Mouse (Mus musculus): ENCODE data around the gene Lcn2.
"Not testable (repeated sequence)": the region's sequence is repeated elsewhere in the genome, so short reads cannot be mapped to it uniquely, and the experiment has no call there.

Lcn2 gene

DNA sequence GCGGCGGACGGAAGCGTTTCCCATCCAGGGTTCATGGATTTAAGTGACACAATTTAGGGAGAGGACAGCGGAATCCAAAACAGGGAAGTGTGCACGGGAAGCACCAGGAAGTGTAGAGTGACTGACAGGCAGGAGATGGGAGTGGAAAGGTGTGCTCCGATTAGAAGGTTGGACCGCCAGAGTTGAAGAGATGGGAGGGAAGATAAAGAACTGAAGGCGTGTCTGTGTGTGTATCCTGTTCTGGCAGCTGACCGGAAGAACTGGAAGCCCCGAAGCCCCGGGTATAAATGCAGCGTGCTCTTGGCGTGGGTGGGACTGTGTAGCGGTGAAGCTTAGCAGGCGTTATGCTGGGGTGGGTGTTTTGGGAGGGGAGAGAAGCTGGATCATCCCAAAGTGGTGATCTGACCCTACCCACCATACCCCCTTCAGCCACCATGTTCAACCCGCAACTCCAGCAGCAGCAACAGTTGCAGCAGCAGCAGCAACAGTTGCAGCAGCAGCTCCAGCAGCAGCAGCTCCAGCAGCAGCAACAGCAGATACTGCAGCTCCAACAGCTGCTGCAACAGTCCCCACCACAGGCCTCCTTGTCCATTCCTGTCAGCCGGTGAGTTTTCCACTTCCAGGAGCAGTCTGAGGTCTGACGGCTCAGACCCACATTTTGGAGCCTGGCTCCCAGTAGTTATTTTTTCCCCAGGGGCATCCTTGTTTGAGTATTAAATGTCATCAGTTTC, 24.5 kb downstream of the Lcn2 start:
- peak; percentile 33 for DNase-seq

DNA sequence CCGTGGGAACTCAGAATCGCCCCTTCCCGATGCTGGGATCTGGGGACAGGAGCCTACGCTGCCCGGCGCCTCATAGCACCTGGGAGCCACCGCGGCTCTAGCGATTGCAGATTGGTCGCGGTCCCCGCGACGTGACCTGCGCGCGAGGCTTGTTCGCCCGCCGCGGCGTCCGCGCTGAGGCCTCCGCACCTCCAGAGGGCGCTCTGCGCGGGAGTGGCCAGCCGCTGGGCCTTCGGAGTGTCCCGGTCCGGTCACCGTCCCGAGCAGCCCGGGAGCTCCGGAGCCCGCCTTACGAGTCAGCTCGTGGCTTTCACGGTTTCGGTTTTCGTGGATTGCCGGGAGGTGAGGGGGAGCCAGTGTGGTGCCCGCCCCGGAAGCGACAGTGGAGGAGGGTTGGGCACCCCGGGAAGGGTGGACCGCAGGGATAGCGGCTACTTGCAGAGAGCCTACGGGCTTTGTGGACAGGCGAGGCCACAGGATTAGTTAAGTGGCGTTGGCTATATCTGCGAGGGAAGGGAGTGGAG, 25.2 kb downstream of the Lcn2 start:
- DNase-seq: peak; percentile 93

DNA sequence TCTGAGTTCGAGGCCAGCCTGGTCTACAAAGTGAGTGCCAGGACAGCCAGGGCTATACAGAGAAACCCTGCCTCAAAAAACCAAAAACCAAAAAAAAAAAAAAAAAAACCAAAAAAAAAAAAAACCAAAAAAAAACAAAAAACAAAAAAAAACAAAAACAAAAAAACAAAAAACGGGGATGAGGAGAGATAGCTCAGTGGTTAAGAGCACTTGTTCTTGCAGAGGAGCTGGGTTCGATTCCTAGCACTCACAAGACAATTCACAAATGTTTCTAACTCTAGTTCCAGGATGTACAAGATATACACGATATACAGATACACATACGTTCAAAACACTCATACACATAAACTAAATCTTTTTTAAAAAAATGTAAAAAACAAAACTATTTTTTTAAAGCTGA, 25.8 kb downstream of the Lcn2 start:
- DNase-seq: not testable (repeated sequence)

DNA sequence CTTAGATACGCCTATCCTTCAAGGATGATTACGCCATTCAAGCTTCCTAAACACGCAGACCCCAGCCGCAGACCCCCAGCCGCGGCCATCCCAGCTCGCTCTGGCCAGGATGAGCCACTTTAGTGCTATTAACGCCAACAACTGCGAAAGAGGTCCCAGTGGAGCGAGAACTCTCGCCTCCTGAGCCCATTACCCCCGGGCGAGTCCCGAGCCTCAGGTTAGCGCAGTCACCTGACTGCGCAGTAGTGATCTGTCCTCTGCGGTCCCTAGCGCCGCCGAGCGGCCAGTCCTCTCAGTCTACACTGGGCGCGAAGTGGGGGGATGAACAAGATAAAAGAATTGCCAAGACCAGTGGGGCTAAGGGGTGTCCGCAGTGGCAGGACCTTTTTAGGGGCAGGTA, 26.6 kb downstream of the Lcn2 start:
- DNase-seq: peak; percentile 75

DNA sequence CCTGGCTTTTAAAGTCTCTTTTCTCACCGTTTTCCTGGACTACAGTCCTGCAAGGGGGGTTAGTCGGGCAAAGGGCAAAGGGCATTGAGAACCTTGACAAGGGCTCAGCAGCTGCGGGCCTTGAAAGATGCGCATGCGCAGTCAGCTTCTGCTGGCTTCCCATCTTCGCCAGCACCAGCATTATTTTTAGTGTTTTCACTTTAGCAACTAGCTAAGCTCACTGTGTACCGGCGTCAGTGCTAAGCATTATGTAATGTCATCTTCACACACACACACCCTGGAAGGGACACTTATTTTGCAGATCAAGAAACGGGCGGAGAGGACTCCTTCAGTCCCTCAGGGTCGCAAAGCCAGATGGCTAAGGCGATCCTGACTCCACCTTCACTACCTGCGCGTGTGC, 27.3 kb downstream of the Lcn2 start:
- peak; percentile 84 for DNase-seq

DNA sequence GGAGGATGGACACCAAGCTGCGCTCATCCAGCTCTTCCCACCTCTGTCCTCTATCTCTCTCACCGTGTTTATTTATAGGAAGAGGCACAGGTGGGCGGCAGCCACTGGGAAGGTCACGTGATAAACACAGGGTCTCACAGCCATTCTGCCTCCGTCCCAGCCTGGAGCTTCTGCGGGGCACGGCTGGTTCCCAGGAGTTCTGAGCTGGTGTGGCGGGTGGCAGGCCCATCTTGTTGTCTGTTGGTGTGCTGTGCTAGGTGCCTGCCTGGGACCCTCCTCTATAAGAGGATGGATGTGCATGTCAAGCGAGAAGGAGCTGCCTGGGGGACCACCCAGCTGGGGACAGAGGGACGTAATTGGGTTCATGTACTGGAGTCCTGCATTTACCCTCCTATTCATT, 29.7 kb downstream of the Lcn2 start:
- DNase-seq: no peak

DNA sequence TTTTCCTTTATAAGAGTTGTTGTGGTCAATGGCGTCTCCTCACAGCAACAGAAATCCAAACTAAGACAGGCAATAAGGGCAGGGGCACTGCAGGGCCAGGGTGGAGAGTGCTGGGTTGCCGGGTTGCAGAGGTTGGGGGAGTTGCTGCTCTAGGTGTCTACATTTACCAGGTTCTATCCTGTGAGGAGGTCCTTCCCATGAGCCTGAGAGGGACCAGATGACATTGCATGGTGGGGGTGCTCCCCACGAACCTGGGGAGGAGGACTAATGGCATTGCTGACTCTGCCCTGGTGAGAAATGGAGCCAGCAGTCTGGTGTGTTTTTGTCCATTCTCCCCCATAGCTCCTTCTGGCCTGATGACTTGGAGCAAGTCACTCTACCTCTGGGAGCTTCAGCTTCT, 30.3 kb downstream of the Lcn2 start:
- no peak for DNase-seq

DNA sequence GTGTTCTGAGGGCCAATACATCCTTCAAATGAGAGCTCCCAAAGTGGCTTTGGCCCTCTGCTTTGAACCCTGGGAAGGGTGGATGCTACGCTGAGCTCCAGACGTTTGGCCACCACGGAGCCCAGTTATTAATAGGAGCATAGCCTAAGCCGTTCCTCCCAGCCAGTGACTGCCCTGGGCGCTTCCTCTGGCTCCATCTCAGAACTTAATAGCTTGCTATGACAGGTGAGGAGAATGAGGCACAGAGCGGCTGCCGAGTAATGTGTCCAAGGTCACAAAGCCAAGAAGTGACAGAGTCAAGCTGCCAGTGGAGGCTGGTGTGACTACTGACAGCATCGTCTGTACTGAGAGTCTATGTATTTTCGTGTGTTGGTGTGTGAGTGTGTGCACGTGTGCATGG, 31.8 kb downstream of the Lcn2 start:
- DNase-seq: no peak

DNA sequence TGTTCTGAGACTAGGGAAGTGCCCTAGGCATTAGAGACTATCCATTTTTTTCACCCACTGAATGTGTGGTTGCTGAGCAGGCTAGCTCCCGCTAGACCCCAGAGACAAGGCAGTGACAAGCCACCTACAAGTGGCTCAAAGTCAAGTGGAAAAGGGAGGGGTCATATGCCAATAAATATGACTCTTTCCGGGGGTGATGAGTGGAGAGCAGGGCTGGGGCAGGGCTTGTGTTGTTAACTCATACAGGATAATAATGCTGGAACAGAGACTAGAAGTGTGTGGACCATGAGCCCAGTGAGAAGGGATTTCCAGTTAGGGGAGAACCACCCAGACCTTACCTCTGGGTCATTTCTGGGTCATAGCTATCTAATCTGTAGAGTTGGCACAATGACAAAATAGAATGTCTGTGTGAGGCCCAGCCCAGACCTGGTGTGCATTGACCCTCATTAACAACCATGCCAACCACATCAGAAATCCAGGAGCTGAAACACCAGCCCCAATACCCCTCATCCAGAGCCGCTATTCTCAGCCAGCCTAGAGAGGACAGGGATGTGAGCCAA, 33.6 kb downstream of the Lcn2 start:
- DNase-seq: no peak

DNA sequence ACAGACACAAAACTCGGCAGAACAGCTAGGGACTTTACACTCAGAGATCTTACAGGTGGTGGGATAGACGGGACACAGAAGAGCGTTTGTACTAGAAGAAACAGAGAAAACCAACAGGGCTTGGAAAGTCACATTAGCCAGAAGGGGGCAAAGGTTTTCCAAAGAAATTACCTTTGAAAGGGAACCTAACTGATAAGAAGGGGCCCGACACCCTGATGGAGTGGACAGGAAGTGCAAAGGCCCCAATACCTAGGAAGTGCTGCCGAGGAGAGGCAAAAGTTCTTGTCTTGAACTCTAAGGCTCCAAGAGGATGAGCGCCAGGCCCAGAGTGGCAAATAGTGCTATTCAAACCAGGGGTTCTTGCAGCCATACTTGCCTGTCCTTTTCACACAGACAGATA, 34.2 kb downstream of the Lcn2 start:
- DNase-seq: no peak

DNA sequence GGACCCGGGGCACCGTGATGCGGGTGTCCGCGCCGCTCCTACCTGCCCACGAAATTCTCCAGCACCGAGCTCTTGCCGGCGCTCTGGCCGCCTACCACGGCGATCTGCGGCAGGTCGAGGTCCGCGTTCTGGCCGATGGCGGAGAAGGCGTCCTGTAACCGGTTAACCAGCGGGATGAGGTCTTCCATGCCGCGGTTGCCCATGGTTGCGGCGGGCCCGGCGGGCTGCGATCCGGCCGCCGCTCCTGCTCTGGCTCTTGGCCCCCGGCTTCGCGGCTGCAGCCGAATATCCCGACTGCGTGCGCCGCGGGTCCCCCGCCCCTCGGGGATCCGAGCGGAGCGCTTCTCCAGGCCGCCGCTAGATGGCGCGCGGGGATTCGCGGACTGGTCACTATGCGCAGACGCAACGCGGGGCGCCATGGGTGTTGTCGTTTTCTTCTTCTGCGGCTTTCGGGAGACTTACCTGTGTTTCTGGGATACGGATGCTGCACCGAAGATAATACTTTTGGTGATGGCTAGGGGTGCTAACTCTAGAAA, 35.0 kb downstream of the Lcn2 start, which contains the start of gene Dnm1:
Gene Dnm1, minus strand, starts transcription at position 332 of the 536 bp plus-strand sequence.
- peak; percentile 93 for DNase-seq

DNA sequence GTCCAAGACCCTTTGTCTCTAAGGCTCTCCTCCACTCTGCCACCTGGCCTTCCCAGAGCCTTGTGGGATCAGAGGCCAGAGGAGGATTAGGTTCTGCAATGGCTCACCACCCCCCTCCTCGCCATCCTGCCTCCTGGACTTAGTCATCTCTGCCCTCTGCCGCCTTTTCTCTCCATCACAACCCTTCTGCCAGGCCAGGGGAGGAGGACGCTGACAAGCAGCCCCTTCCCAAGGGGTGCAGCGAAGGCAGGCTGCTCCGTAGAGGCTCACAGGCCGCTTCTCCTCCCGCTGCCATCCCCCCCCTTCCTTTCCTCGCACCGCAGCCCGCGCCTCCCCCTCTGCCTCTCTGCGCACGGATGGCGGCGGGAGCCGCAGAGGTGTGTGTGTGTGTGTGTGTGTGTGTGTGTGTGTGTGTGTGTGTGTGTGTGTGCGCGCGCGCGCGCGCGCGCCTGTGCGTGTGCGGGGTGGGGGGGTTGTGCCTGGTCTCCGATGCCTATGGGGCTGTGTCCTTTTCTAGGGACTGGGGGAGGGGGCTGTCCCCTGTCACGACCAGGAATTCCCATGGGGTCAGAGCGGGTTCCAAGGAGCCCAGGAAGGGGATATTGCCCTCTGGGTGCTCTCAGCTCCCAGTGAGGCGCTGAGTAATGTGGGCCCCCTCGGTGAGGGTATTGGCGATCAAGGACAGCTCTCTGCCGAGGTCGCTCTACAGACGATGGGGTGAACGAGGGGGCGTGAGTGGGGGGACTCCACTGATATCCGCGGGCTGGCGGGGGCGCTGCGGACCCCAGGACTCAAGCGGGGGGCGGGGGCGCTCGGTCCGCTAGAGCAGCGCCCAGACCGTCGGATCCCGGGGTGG, 35.7 kb downstream of the Lcn2 start, which contains the start of gene Ciz1:
Gene Ciz1, plus strand, starts transcription at position 177 of the 856 bp plus-strand sequence.
- DNase-seq: peak; percentile 68

DNA sequence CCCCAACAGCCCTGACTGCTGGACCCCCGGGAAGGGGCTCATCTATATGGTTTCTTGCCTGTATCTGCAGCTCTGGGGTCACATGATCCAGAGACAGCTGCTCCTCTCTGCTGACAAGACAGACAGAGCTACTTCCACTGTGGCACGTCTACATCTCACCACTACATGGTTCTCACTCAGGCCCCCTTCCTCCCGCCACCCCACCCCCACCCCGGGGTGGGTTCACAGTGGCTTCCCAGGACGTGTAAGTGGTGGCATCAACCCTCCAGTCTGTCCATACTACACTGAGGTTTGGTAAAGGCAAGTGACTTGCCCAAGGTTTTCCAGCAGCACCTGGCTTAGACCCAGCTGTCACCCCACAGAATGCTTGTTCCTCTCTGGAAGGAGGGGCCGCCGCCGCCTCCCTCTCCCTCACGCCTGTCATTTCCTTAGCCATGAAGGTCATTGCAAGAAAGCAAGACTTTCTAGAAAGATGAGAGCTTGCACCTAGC, 36.5 kb downstream of the Lcn2 start:
- DNase-seq: peak; percentile 31

DNA sequence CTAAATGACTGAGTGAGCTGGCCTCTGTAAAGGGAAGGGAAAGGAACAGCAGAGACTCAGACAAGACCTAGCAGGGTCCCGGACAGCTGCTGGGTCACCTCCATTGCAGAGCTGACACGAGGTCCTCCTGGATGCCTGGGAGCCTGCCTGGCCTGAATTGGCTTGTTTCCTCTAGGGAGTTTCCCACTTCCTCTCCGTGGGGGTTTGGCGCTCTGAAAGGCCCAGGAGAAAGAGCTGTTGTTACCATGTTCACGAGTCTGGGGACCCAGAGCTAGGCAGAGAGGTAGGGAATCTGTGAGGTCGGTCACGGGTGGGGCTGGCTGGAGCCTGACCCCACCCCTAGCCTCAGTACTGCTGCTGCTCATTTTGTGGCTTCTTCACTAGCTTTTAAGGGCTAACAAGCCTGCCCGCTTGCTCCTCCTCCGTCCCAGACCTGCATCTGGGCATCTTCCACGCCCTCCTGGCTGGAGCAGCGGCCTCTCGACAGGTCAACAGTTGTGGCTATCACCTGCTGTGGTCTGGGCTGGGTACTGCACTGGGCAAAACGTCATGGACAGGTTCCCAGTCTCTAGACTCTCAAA, 37.5 kb downstream of the Lcn2 start:
- DNase-seq: no peak

DNA sequence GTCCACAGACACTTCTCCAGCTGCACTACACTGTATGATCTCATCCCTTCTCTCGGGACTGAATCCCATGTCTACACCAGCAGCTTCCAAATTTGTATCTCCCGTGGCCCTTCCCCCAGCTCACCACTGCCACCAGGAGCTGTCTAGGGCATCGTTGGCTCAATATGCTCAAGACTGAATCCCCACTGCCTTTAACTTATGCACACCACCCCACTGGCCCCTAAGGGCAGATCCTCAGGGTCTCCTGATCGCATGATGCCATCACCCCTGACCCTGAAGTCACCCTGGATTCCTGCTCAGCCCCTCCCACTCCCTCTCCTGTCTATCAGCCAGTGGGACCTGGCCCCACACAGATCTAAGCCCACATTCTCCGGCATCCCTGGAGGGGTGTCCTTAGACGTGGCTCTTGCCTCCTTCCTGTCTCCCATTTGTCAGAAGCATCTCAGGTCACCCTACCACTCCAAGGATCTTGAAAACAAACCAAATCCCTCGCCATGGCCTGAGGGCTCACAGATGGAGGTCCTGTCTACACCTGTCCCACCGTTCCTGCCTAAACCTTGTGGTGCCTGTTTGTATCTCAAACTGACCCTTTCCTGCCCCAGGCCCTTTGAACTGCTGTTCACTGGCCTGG, 38.3 kb downstream of the Lcn2 start:
- DNase-seq: no peak

DNA sequence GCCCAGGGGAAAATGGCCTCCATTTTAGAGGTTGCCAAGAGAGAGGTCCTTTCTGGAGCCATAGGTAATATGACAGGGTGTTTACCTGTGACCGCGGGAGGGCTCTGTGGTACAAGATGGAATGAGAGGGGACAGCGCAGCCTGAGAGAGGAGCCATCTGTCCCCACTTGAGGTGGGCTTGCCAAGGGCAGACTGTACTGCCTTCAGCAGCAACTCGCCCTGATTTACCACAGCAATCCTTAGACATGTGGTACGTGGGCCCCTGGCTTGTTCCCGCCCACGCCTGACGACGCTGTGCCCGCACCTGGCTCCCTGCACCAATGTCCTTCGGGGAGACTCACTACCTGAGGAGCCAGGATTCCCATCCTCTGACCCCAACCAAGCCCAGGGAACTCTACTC, 39.7 kb downstream of the Lcn2 start:
- no peak for DNase-seq

DNA sequence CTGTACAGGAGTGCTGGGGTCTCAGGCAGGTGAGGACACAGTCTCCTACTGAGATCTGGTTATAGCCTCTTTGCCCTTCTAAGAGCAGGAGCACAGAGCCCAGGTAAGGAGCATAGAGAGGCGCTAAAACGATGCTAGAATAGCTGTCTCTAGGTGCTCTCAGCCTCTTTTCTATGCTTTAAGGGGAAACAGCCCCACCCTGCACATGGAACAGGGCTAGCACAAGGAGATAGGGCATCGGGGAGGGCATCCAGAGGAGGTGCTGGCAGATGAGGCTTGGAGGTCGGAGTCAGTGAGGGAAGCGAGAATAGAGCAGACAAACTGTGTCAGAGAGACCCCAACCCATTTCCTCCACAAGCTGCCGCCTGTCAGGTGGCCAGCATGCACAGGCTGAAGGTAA, 41.0 kb downstream of the Lcn2 start:
- DNase-seq: no peak

DNA sequence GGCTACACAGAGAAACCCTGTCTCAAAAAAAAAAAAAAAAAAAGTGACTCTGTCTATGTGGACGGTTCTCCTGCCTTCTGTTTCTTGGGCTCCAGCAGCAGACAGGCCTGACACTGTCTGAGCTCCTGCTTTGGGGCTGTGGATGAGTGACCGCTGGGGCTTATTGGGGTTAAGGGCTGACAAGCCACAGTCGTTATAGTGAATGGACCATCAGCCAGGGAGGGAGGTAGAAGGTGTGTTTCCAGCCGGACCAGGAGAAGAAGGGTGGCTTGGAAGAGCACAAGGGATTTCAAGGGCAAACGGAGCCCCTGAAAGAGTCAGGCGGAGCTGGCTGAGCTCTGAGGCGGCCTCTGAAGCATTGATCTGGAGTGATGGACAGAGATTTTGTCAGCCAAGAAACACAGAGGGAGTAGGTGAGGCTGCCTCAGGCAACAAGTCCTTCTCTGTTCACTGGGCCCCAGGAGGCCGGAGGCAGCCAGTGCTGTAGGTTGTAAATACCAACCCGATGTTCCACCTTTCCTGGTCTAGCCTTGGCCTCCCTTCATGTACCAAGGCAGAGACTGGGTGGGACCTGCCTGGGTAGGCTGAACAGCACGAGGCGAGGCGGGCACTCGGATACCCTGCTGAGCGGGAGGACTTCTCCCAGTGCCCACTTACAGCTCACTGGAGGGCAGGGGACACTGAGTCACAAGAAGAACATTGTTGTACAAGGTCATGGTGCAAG, 43.3 kb downstream of the Lcn2 start:
- DNase-seq: no peak

DNA sequence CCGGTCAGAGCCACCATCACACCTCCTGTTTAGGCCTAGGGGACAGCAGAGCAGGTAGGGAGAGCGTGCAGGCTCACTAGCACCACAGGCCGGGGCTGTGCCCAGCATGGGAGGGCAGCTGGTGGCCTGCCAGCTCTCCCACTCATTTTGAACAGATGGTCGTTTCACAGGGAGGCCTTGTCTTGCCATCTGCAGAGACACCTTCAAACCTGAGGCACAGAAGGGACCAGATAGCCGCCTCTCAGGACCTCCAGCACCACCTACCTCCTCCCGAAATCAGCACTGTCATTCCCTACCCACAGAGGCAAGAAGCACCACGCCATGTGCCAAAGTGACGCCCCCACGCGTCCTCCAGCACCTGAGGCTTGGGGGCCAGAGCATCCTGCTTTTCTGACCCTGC, 44.0 kb downstream of the Lcn2 start:
- no peak for DNase-seq

DNA sequence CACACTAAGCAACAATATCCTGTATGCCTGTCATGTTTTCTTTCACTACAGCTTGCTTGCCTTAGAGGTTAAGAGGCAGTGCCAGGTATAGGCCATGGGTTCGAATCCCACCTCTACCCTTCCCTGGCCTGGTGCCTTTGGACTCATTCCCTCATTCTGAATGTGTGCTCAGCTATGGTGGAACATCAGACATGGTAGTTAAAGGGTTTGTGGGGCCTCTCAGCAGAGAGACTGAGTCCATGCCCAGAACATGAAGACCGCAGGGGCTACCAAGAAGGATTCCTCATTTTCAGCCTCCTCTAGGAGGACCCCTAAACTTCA, 44.7 kb downstream of the Lcn2 start:
- no peak for DNase-seq

DNA sequence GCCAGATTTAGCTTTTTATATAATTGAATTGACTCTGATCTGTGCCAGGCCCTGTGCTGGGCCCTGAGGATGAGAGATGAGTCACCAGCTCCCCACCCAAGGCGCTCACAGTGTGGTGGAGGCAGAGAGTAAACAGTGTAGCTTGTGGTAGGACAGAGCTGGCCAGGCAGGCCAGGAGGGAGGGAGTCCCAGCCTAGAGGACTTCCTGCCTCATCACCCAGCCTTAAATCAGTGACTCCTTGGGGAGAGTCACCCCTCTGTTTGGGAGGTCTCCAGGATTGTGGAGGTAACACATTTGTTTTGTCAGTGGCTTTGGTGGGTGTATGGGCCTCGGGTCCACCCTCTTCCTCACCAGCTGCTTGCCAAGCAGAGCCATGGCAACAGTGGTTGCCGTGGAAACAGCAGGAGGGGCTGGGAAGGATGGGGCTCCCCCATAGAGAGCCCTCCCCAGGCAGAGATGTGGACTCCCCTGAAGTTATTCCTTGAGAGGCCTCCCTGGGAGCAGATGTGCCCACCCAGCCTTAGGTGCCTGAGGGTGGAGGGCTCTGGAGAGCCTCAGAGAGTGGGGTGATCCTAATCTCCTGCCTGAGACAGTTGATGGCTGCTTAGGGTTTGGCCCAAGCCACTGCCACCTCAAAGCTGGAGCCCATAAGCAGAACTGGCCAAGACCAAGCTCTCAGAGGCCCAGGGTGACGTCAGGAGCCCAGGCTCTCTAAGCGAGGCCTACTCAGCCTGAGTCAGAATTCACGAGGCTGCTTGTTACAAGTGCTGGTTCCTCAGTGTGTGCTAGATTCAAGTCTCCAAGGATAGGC, 45.3 kb downstream of the Lcn2 start:
- no peak for DNase-seq
